Mouse (Mus musculus) WW6 (cell line): ENCODE data around the gene Epb41l4b.

Experiments used
- DNase-seq: peaks from one replicate; pipeline ENCODE4 v3.0.0-alpha.2; 2013; ENCODE audit warnings: low read depth, low spot score

Gene Epb41l4b

GRCm38 (mm10) chr4:57114617-57115592 lies 28.3 kb downstream of the Epb41l4b start:
- DNase-seq: no peak

GRCm38 (mm10) chr4:57113472-57114216 lies 29.6 kb downstream of the Epb41l4b start:
- DNase-seq: no peak

GRCm38 (mm10) chr4:57111992-57112540 lies 31.2 kb downstream of the Epb41l4b start:
- DNase-seq: no peak

- DNase-seq: no peak
Measured at GRCm38 (mm10) chr4:57111411-57111810, 31.8 kb downstream of the Epb41l4b start.

- no peak for DNase-seq
Measured at GRCm38 (mm10) chr4:57109543-57109942, 33.7 kb downstream of the Epb41l4b start.

GRCm38 (mm10) chr4:57105339-57105738 lies 37.9 kb downstream of the Epb41l4b start:
- no peak for DNase-seq

- DNase-seq: no peak
Measured at GRCm38 (mm10) chr4:57103830-57104229, 39.4 kb downstream of the Epb41l4b start.

GRCm38 (mm10) chr4:57101095-57101494 lies 42.1 kb downstream of the Epb41l4b start:
- DNase-seq: no peak

- no peak for DNase-seq
Measured at GRCm38 (mm10) chr4:57097411-57097810, 45.8 kb downstream of the Epb41l4b start.

GRCm38 (mm10) chr4:57095569-57095968 lies 47.7 kb downstream of the Epb41l4b start:
- no peak for DNase-seq

GRCm38 (mm10) chr4:57091363-57091762 lies 51.9 kb downstream of the Epb41l4b start:
- no peak for DNase-seq

- DNase-seq: no peak
Measured at GRCm38 (mm10) chr4:57088301-57088700, 54.9 kb downstream of the Epb41l4b start.

GRCm38 (mm10) chr4:57085750-57086400 lies 57.4 kb downstream of the Epb41l4b start:
- no peak for DNase-seq

GRCm38 (mm10) chr4:57083653-57084052 lies 59.6 kb downstream of the Epb41l4b start:
- no peak for DNase-seq

GRCm38 (mm10) chr4:57082775-57083428 lies 60.3 kb downstream of the Epb41l4b start:
- DNase-seq: no peak

GRCm38 (mm10) chr4:57081463-57081862 lies 61.8 kb downstream of the Epb41l4b start:
- no peak for DNase-seq

GRCm38 (mm10) chr4:57073843-57074242 lies 69.4 kb downstream of the Epb41l4b start:
- no peak for DNase-seq

GRCm38 (mm10) chr4:57073174-57073573 lies 70.1 kb downstream of the Epb41l4b start:
- no peak for DNase-seq

- DNase-seq: no peak
Measured at GRCm38 (mm10) chr4:57070640-57071039, 72.6 kb downstream of the Epb41l4b start.

- no peak for DNase-seq
Measured at GRCm38 (mm10) chr4:57068397-57068796, 74.8 kb downstream of the Epb41l4b start.

GRCm38 (mm10) chr4:57067801-57068200 lies 75.4 kb downstream of the Epb41l4b start:
- no peak for DNase-seq
